Mouse (Mus musculus): ENCODE measurements around the gene Amigo2. TPM values are rescaled to one million over a fixed set of nuclear protein-coding genes. Genes with fewer than 3 reads are reported as not detected.

Gene Amigo2
- polyA plus RNA-seq, 1 experiment from 2014 or later, result 11.2 TPM

DNA sequence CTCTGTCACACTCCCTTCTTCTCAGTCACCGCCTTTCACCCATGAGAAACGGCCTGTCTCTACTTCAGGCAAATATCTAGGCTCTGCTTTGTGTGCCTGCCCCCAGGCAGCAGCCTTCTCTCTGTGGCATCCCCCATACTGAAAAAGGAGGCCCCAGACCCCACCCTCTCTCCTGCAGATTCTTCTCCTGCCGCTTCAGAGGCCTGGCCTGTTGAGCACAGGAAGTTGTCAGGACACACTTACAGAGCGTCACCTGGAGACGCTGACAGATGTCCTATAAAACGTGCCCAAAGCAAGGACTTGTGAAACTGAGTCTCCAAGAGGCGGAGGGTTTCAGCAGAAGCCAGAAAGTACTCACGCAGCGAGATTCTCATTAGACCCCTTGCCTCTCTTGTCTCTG, 33.7 kb upstream of the Amigo2 start:
- no peak overlapping the region for H3K9ac ChIP-seq
- ATAC-seq (ENCODE audit: low FRiP score, low read depth), result no peak
- no peaks in the 10 kb centered on the region for H3K36me3 ChIP-seq
- H3K4me3 ChIP-seq, result no peak overlapping the region
- H3K9me3 ChIP-seq, result no peaks in the 10 kb centered on the region
- peaks cover 28% of the 10 kb centered on the region for H3K4me1 ChIP-seq (replicated peaks)
- no peak overlapping the region for H3K27ac ChIP-seq (replicated peaks)
- 74% methylated on average over 9 of the region's 9 CpGs for WGBS
- no peaks in the 10 kb centered on the region for H3K27me3 ChIP-seq
- H3K4me2 ChIP-seq, result no peak overlapping the region

GRCm38 (mm10) chr15:97280131-97280530, 33.0 kb upstream of the Amigo2 start:
- H3K9me3 ChIP-seq, result no peaks in the 10 kb centered on the region
- H3K4me1 ChIP-seq (replicated peaks), result peaks cover 34% of the 10 kb centered on the region
- no peaks in the 10 kb centered on the region for H3K27me3 ChIP-seq
- H3K4me2 ChIP-seq, result no peak overlapping the region
- WGBS, result 95% methylated on average over 8 of the region's 8 CpGs
- ATAC-seq (ENCODE audit: low FRiP score, low read depth), result no peak
- no peak overlapping the region for H3K9ac ChIP-seq
- no peak overlapping the region for H3K4me3 ChIP-seq
- no peaks in the 10 kb centered on the region for H3K36me3 ChIP-seq
- no peak overlapping the region for H3K27ac ChIP-seq (replicated peaks)

GRCm38 (mm10) chr15:97278340-97278948, 31.4 kb upstream of the Amigo2 start:
- H3K9me3 ChIP-seq, result no peaks in the 10 kb centered on the region
- WGBS, result 86% methylated on average over 9 of the region's 9 CpGs
- H3K36me3 ChIP-seq, result no peaks in the 10 kb centered on the region
- peaks cover 34% of the 10 kb centered on the region for H3K4me1 ChIP-seq (replicated peaks)
- no peak overlapping the region for H3K9ac ChIP-seq
- H3K4me2 ChIP-seq, result no peak overlapping the region
- H3K4me3 ChIP-seq, result no peak overlapping the region
- no peak for ATAC-seq (ENCODE audit: low FRiP score, low read depth)
- H3K27ac ChIP-seq (replicated peaks), result no peak overlapping the region
- no peaks in the 10 kb centered on the region for H3K27me3 ChIP-seq

GRCm38 (mm10) chr15:97277328-97277727, 30.2 kb upstream of the Amigo2 start:
- no peak for ATAC-seq (ENCODE audit: low FRiP score, low read depth)
- Histone ChIP-seq H3K4me1 (replicated peaks) (peaks cover 33% of the 10 kb centered on the region), H3K9ac (no peak overlapping the region), H3K27me3 (no peaks in the 10 kb centered on the region), H3K27ac (replicated peaks) (0 out of 2 replicates have a peak overlapping the region, but pooled peaks have one; percentile 15), H3K4me2 (no peak overlapping the region), H3K4me3 (no peak overlapping the region), H3K9me3 (no peaks in the 10 kb centered on the region), H3K36me3 (no peaks in the 10 kb centered on the region)
- 57% methylated on average over 10 of the region's 10 CpGs for WGBS

DNA sequence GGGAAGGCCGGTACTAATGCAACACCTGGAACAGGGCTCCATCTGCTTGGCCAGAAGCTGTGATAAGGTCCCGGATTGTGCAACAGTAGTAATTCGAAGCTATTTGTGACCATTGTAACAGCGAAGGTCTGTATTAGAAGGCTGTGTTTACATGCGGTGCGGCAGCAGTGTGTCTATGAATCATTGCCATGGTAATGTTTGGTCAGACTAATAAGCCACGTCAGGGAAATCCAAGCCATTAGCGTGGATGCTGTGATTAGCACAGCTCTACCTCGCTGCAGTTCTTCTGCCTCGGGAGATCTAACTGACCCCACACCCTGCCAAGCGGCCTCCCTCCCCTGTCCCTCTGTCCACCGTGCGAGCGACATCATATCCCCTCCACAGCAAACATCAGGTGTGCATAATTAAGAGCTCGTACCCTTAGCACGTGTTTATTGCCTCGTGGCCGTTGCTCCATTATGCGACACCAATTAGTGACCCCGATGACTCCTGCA, 29.6 kb upstream of the Amigo2 start:
- Histone ChIP-seq H3K27me3 (no peaks in the 10 kb centered on the region), H3K4me1 (replicated peaks) (peaks cover 27% of the 10 kb centered on the region), H3K4me3 (no peak overlapping the region), H3K9ac (no peak overlapping the region), H3K9me3 (no peaks in the 10 kb centered on the region), H3K36me3 (no peaks in the 10 kb centered on the region), H3K27ac (replicated peaks) (peak overlapping the region; percentile 25; the same call in 1 of the 2 replicates), H3K4me2 (no peak overlapping the region)
- WGBS, result 52% methylated on average over 20 of the region's 20 CpGs
- peak; percentile 80 for ATAC-seq (ENCODE audit: low FRiP score, low read depth)

DNA sequence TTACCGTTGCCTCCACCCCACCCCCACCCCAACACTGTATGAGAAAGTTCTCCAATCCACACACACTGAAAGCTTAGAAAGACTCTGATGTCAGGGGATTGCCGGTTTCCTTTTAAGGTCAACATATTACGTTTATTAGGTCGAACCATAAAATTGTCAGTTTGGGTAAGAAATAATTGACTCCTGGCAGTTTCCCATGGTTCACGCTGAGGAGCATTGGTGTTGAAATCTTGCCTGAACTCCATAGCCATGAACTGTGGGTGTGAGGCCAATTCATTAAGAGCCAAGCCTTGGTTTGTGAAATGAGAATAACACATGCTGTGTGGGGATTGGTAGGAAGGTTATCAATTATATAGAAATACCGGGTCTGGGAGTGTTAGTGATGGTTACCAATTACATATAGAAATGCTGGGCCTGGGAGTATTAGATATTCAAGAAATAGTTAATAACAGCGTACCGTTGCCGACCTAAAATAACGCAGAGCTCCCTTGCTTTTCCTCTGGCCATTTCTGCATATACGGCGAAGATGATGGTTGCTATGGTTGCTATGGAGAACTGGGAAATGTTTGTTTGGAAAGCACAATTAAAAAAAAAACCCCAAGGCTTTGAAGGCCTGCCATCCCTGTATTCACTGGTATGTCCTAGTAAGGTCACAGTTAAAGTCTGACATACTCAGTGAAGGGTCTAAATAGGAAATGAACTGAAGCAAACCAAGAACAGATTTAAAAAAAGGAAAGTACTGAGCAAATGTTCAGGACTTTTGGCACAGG, 28.7 kb upstream of the Amigo2 start:
- H3K36me3 ChIP-seq, result no peaks in the 10 kb centered on the region
- ATAC-seq (ENCODE audit: low FRiP score, low read depth), result no peak
- H3K4me2 ChIP-seq, result no peak overlapping the region
- WGBS, result 63% methylated on average over 12 of the region's 12 CpGs
- no peaks in the 10 kb centered on the region for H3K27me3 ChIP-seq
- H3K4me3 ChIP-seq, result no peak overlapping the region
- H3K9ac ChIP-seq, result no peak overlapping the region
- H3K27ac ChIP-seq (replicated peaks), result peak overlapping the region; percentile 25; the same call in 1 of the 2 replicates
- H3K4me1 ChIP-seq (replicated peaks), result peaks cover 27% of the 10 kb centered on the region
- H3K9me3 ChIP-seq, result no peaks in the 10 kb centered on the region

DNA sequence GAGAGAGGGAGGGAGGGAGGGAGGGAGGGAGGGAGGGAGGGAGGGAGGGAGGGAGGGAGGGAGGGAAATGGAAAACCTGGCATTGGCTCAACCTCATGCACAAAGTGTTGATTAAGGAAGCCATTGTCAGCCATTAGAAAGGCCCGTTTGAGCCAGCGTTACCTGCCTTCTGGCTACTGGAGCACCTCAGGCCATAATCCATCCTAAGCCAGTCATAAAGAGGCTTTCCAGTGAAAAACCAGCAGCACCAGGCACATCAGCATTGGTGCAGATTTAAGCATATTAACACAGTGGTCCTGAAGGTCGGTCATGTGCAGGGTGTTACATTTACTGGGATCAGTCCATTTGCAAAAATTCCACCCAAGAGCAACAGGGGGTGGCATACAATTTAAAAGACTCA, 25.7 kb upstream of the Amigo2 start:
- Histone ChIP-seq H3K9me3 (no peaks in the 10 kb centered on the region), H3K9ac (no peak overlapping the region), H3K4me3 (no peak overlapping the region), H3K27ac (replicated peaks) (no peak overlapping the region), H3K27me3 (no peaks in the 10 kb centered on the region), H3K4me1 (replicated peaks) (peaks cover 27% of the 10 kb centered on the region), H3K4me2 (no peak overlapping the region), H3K36me3 (no peaks in the 10 kb centered on the region)
- WGBS, result 84% methylated on average over 3 of the region's 3 CpGs
- ATAC-seq (ENCODE audit: low FRiP score, low read depth), result no peak

DNA sequence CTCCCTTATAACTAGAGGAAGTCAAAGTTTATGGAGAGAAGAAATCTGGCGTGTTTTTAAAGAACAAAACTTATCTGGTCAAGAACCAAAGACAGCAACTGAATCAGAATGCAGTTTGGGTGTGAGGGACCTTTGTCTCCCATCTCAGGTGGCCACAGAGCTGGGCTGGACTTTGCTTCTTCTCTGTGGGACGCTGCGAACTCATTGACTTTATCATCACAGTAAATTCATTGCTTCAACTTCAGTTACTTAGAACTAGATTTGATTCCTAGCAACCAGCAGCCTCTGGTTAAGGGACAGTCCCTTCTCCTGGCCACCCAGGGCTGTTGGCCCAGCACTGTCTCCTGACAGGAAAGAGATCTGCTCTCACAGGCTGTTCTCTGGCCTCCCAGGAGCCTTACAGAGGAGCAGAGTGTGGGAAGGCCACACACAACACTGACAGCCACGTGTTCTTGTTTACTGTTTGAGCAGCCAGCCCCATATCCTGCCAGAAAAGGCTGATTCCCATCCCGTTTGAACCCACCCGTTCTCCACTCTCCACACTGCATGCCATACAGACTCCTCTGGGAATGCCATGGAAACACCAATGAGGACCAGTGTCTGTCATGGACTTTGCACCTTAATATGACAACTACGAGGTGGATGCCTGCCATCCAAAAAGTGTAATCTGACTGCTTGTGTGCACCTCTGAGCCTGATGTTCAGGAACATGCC, 25.1 kb upstream of the Amigo2 start:
- Histone ChIP-seq H3K27me3 (no peaks in the 10 kb centered on the region), H3K27ac (replicated peaks) (no peak overlapping the region), H3K36me3 (no peaks in the 10 kb centered on the region), H3K9ac (no peak overlapping the region), H3K4me1 (replicated peaks) (peaks cover 22% of the 10 kb centered on the region), H3K9me3 (no peaks in the 10 kb centered on the region), H3K4me2 (no peak overlapping the region), H3K4me3 (no peak overlapping the region)
- peak; percentile 73; the same call in 1 of the 2 replicates for ATAC-seq (ENCODE audit: low FRiP score, low read depth)
- WGBS, result 44% methylated on average over 7 of the region's 7 CpGs

DNA sequence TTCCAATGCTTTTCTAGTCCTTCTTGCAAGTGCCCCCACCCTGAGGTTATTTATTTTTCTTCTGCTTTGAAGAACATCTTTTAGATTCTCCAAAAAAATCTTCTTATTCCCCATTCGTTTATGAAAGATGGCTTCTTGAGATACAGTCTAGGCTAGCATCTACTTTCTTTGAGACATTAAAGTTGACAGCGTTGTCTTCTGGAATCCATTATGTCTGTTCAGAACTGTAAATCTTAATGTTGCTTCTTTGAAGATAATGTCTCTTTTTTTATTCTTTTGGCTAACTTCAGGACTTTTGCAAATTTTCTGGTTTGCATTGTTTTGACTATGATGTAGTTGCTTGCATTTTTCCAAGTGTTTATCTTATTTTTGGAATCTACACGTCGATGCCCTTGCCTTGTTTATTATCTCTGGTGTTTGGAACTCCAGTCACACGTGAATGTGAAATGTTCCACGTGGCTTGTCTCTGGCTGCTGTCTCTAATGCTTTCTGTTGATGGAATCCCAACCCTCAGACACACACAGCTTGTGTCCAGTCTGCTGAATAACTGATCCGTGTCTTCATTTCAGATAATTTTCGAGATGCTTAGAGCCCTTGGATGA, 20.1 kb upstream of the Amigo2 start:
- 62% methylated on average over 8 of the region's 8 CpGs for WGBS

GRCm38 (mm10) chr15:97266236-97266845, 19.3 kb upstream of the Amigo2 start:
- Histone ChIP-seq H3K27me3 (no peaks in the 10 kb centered on the region), H3K4me3 (no peak overlapping the region), H3K4me1 (replicated peaks) (no peaks in the 10 kb centered on the region), H3K27ac (replicated peaks) (no peak overlapping the region), H3K4me2 (no peak overlapping the region), H3K9me3 (no peaks in the 10 kb centered on the region), H3K36me3 (no peaks in the 10 kb centered on the region), H3K9ac (no peak overlapping the region)
- WGBS, result 86% methylated on average over 14 of the region's 14 CpGs
- no peak for ATAC-seq (ENCODE audit: low FRiP score, low read depth)

More for the DNA sequence above, 20.1 kb upstream of the Amigo2 start:
- no peaks in the 10 kb centered on the region for H3K9me3 ChIP-seq
- no peaks in the 10 kb centered on the region for H3K27me3 ChIP-seq
- no peak overlapping the region for H3K27ac ChIP-seq (replicated peaks)
- no peak overlapping the region for H3K4me2 ChIP-seq
- no peak overlapping the region for H3K4me3 ChIP-seq
- no peak for ATAC-seq (ENCODE audit: low FRiP score, low read depth)
- H3K9ac ChIP-seq, result no peak overlapping the region
- no peaks in the 10 kb centered on the region for H3K36me3 ChIP-seq
- no peaks in the 10 kb centered on the region for H3K4me1 ChIP-seq (replicated peaks)

- H3K4me3 ChIP-seq, result no peak overlapping the region
- H3K4me1 ChIP-seq (replicated peaks), result no peaks in the 10 kb centered on the region
- no peaks in the 10 kb centered on the region for H3K36me3 ChIP-seq
- ATAC-seq (ENCODE audit: low FRiP score, low read depth), result no peak
- no peak overlapping the region for H3K4me2 ChIP-seq
- no peaks in the 10 kb centered on the region for H3K27me3 ChIP-seq
- WGBS, result 72% methylated on average over 9 of the region's 9 CpGs
- no peak overlapping the region for H3K27ac ChIP-seq (replicated peaks)
- no peaks in the 10 kb centered on the region for H3K9me3 ChIP-seq
- no peak overlapping the region for H3K9ac ChIP-seq
Measured at GRCm38 (mm10) chr15:97262251-97262650, 15.2 kb upstream of the Amigo2 start.
